Mouse (Mus musculus): ENCODE measurements at regions not wholly inside any gene's neighbourhood (a gene's known extent, or its start where the extent isn't known, plus 50 kb on each side); places are given as distances from the start of the nearest gene placed in this dataset.

DNA sequence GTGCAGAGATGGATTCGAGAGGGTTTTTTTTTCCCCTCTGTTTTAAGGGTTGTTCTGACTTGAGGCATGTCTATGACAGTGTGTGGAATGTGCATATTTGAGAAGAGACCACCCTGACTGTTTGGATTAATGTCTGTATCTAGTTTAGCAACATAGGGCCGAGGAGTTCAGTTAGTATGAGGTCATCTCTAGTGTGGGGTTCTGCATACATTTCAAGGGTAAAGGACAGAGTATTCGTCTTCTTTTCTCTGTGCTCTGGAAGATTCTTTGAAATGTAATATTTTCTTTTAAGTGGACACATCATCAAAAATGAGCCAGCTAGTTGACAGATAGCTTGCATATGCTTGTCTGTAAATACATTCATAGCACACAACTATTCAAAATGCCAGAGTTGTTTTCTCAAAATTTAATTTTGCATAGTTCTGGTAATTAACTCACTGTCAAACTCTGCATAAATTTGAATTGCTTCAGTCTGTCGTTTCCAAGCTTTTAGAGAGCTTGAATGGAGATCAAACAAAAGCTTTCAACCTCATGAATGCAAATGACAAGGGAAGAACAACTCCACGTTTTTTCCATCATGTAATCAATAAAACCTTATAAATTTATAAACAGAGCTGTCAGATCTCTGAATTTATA, 415.5 kb downstream of the Adamts20 start:
- no peak for DNase-seq (ENCODE audit: low spot score in 2 of 2)

DNA sequence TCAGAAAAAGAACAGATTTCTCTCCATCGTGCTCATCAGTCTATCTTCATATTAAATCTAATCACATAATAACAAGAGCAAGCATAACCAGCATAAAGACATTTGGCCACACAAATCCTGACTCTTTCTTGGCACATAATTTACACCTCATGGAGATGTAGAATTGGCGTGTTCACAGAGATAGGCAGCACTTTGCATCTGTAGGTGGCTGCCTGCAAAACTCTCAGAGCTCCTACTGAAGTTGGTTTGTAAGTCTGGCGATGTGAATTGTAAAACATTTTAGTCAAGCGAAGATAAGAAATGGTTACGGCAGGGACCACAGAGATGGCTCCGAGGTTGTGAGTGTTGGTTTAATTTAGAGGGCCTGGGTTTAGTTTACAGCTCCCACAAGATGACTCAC, 419.0 kb downstream of the Adamts20 start:
- DNase-seq (ENCODE audit: low spot score in 2 of 2), result no peak

DNA sequence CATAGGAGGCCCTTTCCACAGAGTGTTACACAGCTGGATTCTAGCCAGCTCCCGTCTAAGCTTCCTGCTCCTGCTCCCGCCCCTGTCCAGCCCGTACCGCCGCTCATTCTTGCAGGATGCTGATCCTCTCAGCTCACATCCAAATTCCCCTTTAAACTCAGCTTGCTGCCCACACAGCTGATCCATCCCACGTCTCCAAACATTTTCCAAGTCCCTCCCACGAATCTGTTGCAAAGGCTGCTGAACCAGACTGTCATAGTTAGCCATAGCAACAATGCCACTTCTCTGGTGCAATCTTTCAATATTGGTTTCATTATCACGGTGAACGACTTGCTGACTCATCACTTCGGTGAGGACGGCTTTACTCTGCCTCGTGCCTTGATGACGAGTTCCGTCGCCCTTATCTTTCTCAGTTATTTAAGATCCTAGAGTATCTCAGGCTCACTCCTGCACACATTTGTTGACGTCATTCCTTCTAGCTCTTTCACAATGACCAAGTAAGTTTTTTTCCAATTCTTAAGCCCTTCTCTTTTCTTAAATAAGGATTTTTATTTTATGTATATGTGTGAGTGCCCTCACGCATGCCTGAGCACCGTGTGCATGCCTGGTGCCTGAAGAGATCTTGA, 420.0 kb downstream of the Adamts20 start:
- DNase-seq (ENCODE audit: low spot score in 2 of 2), result no peak

DNA sequence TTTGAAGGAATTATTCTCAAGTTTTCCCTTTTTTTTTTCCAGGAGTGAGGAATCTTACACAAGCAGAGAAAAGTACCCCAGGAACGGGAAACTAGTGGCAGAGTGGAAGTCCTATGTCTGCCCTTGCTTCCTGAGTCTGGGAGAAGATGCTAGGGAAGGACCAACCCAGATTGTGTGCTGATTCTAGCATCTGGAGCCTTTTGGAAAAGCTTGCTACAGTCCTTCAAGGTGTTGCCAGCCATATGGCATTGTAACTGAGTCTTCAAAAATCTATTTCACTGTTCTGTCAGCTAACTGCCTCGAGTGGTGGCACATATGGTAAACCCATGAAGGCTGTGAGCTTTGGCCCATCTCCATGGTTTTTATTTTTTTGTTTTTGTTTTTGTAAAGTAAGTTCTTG, 432.3 kb downstream of the Adamts20 start:
- DNase-seq (ENCODE audit: low spot score in 2 of 2), result no peak

DNA sequence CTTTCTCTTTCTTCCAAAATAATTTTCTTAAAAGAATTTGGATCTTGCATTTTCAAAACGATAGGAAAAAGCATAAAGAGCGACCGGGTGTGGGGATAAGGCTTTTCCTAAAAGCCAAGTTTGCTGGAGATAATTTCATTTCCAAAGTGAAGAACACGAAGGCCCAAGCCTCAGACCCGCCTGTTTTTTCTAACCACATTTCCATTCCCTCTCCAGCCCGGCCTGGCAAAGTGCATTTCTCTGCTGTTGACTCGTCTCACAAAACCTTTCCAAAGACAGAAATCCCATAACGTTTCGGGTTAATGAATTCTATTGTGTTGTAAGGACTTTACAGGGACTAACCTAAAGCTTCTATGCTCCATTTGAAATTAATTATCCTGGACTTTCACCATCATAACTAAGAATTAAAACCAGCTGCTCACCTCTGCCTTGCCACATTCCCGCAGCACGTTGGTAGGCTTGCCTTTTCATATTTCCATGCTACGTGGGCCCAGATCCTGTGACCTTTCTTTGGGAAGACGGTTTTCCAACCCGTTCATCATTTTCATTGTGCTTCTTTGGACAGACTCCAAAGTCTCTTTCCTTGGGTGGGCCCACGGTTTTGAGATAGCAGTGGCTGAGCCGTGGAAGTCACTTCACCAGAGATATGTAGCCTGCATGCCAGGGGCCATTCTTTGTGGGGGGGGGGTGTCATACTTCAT, 430.5 kb upstream of the Prickle1 start:
- no peak for DNase-seq (ENCODE audit: low spot score in 2 of 2)

DNA sequence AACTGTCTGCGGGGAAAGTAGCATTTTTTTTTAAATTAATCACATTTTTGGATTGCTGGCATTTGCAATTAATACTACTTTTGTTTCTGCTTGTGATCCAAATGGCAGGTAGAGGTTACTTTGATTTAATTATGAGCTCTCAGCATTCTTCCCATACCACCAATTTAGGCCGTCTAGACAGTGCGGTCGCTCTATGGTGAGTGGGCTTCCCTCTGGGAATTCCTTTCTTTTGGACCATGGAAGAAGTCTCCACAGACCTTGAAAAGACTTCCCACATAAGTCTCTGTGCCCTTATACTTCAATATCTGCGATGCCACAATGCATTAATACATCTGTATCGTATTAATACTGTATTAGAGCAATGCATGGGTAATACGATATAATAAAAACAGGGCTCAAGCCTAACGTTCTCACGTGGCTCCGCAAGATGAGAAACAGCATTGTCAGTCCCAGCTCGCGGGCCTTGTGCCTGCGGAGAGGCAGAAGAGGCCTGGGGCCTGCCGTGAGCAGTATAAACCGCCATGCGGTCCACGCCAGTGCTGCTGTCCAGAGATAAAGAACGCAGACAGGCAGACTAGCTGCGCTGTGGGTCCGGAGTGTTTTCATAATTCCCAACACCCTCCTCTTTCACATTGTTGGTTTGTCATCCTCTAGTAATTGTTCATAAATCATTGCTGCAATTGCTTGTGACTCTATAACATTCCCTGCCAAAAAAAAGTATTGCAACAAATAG, 429.7 kb upstream of the Prickle1 start:
- no peak for DNase-seq (ENCODE audit: low spot score in 2 of 2)

DNA sequence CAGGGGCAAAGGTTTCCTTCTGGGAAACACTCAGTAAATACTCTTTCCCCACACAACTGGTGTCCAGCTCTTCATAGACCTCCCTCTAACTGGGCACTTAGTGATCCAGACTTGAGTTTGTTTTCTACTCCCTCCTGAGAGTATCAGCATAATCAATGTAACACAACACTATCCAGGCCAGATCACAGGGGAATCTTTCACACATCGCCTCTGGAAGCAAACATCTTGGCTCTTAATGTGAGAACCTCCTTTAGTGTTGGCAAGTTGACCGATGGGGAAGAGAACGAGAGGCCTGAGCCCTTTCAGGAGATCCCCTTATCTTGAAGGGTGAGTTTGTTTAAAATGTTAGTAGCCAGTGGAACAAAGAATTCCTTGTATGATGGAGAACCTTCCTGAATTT, 429.1 kb upstream of the Prickle1 start:
- DNase-seq (ENCODE audit: low spot score in 2 of 2), result no peak

DNA sequence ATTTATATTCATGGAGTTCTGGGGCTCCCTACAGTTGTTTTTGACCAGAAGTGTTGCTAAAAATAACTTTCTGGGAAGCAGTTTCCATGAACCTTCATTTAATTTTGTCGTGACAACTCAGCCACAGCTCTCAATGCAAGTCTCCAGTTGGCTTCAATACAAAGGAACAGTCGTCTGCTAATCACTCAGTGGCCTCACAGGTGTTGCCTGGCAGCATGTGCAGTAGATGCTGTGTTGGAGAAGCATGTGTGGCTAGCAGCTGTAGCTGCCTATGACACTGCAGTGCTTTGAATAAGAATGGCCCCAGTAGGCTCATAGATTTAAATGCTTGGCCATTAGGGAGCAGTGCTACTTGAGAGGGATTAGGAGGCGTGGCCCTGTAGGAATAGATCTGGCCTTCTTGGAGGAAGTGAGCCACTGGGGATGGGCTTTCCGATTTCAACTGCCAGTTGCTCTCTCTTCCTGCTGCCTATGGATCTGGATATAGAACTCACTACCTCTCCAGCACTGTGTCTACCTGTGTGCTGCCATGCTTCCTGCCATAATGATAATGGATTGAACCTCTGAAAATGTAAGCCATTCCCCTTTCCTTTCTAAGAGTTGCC, 428.5 kb upstream of the Prickle1 start:
- no peak for DNase-seq (ENCODE audit: low spot score in 2 of 2)

DNA sequence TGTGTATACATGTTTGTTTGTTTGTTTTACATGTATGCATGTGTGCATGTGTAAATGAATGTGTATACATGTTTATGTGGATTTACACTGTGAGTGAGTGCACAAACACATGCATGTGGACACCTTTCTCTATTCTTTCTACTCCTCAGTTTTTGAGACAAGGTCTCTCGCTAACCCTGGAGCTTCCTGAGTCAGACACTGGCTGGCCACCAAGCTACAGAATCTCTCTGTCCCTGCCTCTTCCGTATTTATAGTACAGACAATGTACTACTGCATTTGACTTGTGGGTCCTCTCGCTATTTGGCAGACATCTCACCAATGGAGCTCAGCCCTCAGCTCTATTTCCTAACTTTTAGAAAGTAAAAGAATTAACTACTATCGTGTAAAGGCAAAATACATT, 427.8 kb upstream of the Prickle1 start:
- DNase-seq (ENCODE audit: low spot score in 2 of 2), result no peak

DNA sequence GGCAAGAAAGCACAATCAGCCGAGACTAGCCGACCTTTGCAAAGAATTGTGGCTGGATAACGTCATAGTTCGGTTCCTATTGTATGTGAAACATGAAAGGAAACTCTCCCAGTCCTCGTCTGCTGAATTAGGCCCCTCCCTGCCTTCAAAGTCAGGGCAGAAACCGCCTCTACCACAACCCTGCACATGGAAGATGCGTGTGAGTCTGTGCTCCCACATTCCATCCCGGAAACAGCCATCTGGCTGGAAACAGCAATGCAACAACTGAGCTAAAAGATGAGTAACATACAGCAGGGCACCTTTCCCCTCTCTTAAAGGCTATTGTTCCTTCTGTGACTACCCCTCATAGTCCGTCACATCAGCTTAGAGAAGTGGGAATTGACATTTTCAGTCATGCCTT, 422.1 kb upstream of the Prickle1 start:
- DNase-seq (ENCODE audit: low spot score in 2 of 2), result no peak

DNA sequence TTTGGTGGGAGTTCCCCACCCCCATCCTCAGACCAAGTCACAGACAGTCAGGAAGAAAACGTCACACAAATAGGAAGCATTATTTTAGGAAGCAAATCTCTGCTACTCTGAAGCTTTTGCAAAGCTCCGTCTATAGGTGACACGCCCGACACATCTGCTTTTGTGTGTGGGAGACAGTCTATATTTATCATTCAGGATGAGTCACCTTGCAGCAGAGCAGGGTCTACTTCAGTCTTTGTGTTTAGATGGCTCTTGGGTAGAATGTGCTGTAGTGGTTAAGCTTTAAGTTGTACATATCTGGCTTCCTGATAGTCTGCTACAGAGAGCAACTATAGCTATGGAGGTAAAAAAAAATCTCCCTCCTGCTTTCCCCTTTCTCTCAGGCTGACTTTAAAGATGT, 415.8 kb upstream of the Prickle1 start:
- no peak for DNase-seq (ENCODE audit: low spot score in 2 of 2)

DNA sequence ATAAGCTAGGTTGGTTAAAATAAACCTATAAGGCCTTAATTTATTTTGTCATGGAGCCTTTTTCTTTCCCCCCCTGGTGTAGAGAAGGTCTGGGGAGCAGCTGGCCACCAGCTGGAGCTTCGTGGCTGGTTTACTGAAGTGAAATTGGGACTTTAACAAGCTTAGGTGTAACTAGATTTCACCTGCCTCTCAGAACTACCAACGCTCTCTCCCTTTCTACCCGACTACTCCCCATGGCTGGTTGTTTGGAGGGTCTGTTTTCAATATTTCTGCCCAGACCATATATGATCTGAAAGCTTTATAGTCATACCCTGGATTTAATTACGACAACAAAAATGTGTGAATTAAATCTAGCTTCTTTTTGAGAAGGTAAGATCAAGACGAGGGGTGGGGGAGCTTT, 410.4 kb upstream of the Prickle1 start:
- DNase-seq (ENCODE audit: low spot score in 2 of 2), result no peak

DNA sequence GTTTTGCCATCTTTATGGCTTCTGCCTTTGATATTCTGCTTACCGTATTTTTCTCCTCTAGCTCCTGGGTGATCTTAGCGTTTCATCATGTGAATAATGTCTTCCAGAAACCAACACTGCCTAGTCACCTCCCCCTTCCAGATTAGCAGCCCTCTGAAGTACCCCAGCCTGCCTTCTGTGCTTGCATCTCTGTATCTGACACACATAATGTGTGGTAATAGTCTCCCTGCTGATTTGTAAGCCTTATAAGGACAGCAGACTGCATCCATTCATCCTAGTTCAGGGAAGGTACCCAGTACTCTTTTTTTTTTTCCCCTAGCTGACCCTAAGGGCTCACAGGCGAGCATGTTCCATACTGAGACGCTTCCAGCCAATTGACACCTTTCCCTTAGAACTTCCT, 409.2 kb upstream of the Prickle1 start:
- DNase-seq (ENCODE audit: low spot score in 2 of 2), result no peak

DNA sequence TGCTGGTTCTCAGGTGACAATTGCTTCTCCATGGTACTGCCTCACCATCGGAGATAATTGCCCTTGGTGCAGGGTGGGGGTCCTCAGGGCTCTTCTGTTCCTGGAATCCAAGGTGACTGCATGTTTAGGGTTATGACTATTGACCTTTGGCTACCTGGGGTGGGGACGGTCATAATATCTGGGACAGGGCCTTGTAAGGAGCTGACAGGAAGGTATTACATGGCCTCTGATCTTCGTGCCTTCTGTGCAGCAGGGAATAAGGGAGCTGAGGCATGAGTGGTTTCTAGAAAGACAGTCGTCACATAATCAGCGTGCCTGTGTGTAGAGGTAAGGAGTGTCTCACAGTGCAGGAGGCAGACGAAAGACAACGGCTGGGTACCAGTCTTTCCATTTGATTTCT, 407.5 kb upstream of the Prickle1 start:
- no peak for DNase-seq (ENCODE audit: low spot score in 2 of 2)

DNA sequence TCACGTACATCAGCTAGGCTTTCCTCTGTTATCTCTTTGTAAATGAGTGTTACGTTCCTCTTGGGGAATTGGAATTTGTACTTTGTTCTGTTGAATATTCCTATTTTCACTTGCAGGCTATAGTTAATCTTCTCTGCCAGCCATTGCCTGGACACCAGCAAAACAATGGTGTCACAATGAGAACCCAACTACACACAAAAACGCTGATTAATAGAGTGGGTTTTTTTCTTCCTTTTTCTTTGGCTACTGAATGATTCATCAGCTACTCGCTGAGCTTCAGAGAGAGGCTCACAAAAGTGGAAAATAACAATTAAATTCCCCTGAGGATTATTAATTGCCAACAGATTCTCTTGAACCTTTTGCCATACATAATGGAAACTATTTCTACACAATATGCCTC, 398.9 kb upstream of the Prickle1 start:
- DNase-seq (ENCODE audit: low spot score in 2 of 2), result no peak

DNA sequence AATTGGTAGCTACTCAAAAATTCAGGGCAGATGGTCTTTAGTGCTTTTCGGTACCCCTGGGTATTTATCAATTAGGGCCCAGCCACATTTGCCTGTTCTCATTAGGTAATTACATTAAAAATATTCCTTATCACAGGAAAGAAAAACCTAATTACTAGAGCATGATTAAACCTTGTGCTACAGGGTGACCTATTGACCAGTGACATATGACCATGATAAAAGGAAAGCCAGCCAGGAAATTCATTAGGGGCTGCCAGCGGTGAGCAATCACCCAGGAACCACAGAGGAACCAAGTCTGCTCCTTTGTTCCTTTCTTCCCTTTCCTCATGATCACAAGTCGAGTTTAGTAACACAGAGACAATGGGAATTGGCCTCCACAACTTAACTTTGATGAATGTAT, 394.4 kb upstream of the Prickle1 start:
- DNase-seq (ENCODE audit: low spot score in 2 of 2), result no peak

DNA sequence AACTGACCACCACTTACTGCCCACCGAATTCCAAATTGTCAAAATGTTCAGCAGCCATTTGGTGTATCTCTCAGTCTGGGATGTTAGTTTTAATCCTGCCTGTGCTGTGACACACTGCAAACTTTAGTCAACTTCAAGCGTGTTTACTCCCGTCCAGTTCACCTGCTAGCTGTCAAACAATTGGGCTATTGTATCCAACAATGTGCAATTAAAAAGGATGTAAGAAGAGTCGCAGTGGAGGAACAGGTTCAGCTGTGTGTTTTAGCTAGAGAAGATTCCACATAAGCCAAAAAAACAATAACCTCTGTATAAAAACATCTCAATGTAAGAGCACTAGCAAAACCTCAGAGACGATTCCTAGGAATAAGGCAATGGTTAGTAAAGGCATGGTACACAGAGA, 392.7 kb upstream of the Prickle1 start:
- DNase-seq (ENCODE audit: low spot score in 2 of 2), result no peak

DNA sequence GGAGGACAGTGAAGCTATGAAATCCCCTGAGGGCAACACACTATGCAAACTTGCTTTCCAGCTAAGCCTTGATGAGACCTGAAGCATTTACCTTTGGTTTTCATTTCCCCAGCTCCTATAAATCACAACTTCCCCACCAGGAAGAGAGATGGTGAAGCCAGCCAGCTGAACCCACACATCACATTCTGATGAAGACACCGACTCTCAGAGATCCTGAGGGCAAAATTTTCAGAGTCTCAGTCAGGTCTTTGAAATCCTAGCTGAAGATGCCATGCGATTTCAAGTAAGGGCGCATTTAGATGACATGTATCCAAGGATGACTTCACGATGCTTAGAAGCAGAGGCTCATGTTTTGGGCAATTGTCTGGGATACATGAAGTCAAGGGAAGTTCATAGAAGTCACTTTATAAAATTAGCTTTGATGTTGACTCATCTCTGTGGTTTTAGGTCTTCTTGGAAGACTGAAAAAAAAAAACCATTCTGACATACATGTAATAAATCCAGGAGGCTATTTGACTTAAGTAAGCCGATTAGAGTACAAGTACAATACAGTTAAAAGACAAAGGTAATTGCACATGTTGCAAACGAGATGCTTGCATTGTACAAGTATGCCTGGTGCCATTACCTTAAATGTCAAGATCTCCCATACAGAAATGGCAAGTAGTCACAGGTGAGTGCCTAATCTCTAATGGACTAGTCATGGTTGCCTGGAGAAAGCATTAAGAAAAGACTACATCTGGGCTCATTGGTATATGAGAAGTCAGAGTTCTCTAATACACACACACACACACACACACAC, 391.1 kb upstream of the Prickle1 start:
- no peak for DNase-seq (ENCODE audit: low spot score in 2 of 2)

DNA sequence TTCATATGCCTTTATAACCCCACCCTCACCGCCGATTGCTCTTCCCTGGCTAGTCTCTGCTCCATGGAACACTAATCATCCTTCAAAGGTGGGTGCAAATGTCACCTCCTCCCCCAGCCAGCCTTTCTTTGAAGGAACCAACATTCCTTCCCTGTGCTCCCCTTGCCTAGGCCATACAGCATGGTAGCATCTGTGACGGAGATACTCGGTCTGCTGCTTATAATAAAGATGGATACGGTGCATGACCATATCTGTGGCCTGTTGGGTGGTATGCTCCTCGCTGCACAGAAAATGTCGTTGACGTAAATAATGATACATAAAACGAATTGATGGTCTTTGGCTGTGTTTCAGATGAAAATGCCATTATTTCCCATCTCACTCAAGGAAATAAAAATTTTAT, 386.4 kb upstream of the Prickle1 start:
- no peak for DNase-seq (ENCODE audit: low spot score in 2 of 2)

DNA sequence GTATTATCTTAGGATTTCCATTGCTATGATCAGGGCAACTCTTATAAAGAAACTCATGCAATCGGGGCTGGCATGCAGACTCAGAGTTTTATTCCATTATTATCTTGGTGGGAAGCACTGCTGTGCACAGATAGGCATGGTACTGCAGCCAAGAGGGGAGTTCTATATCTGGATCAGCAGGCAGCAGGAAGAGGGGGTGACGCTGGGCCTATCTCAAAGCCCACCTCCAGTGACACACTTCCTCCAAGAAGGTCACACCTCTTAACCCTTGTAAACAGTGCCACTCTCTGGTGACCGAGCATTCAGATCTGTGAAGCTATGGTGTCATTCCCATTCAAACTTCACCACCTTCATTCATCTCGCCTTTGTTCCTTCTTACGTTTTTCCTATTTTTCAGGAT, 381.8 kb upstream of the Prickle1 start:
- no peak for DNase-seq (ENCODE audit: low spot score in 2 of 2)

DNA sequence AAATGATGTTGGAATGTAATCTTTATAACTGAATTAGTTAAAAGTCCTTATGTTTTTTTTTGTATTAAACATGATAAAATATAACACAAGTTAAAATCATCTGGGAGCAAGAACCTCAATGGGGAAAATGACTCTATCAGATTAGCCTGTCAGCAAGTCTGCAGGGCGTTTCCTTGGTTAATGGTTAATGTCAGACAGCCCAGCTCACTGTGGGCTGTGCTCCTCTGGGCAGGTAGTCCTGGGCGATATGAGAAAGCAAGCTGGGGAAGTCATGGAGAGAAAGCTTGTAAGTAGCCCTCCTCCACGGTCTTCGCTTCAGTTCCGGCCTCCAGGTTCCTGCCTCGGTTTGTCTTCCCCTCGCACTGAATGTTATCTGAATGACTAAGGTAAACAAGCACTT, 379.0 kb upstream of the Prickle1 start:
- no peak for DNase-seq (ENCODE audit: low spot score in 2 of 2)

DNA sequence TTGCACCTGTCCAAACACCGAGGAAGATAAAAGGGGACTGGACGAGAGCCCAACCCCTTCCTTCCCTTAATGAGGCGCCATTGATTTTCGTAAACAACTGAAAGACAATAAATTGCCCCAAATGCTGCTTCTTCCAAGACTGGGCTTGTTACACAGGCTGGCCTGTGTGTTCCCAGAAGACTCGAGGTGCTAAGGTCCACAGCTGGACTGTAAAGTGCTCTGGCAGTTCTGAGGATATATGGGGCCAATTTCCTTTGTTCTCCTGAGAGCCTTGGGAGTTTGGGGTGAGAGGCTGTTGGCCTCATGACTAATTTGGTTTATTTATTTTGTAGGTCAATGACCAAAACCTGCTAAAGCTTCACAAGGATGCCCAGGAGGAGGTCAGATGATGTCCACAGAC, 377.3 kb upstream of the Prickle1 start:
- no peak for DNase-seq (ENCODE audit: low spot score in 2 of 2)

Data from spleen, postnatal 14 days (tissue).